Mouse (Mus musculus) skeletal muscle tissue, adult 2 months (tissue): ENCODE data around the gene Selenof.

ENCODE experiments used
- DNase-seq: peaks from one replicate; pipeline ENCODE4 v3.0.0-alpha.2; 2012; ENCODE audit warnings: low read depth, low spot score

The Selenof gene

GRCm38 (mm10) chr3:144570047-144570815 is at the start of gene Selenof, which contains the start of gene Hs2st1:
TSS of gene Selenof (plus strand) at chr3:144570304.
TSS of gene Hs2st1 (minus strand) at chr3:144570181.
- DNase-seq: peak; percentile 99

GRCm38 (mm10) chr3:144527918-144528317 is 42.2 kb upstream of the Selenof start:
- no peak for DNase-seq

DNA sequence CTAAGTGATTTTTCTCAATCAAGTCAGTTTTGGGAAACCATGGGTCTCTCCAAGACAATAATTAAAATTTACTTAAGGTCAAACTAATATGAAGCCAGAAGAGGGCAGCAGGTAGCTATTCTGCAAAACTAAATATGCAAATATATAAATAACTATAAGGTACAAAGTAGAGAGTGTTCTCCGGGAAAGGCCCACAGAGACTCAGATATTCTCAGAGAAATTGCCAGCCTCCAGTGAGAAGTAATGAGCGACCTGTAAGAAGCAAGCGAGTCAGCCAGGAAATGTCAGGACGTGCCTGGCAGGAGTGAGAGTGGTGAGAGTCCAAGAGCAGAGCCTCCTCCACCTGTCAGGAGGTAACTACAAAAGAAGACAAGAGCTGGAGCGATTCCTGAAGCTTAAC is 39.1 kb upstream of the Selenof start:
- DNase-seq: no peak

DNA sequence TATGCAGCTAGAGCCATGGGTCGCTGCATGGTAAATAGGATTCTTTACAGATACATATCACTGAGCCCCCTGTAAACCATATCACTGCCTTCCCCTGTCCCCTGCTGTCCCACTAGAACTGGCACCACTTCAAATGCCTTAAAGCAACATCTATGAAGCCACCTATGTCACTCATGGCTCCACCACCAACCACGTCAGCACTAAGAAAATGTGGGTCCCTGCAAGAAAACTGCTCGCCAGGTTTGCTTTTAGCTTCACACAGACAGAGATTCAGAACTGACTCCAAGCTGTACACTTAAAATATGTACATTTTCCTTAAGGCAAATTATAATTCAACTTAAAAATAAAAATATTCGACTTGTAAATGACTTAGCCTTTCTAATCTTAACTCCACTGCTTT is 35.0 kb upstream of the Selenof start:
- DNase-seq: no peak

DNA sequence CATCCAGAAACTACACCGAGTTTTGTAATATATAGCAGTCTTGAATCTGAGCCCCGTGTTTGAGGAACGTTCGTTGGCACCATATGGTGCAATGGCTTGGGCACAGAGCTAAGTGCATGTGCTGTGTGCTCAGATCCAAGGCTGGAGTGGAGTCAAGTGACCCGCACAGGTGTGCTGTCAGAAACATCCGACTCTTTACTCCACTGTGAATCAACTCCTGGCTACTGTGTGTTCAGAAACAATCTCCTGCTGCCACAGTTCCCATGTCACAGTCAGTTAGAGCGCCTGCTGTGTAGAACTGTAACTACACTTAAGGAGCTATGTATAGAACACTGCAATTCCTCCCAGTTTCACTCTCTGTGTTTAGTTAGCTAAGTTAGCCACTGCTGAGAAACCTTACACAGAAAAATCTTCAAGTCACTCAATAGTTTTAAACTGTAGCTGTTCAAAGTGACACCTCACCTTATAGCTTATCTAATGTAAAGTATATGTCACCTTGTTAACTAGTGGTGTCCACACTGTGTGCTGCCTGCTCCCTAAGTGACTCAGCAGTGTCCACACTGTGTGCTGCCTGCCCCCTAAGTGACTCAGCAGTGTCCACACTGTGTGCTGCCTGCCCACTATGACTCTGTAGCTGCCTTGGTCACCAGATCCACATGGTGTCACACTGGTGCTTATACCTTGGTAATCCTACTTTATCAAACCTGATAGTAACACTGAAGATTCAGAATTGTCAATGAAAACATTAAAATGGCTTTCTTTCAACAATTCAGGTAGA is 32.8 kb upstream of the Selenof start:
- peak; percentile 29 for DNase-seq

DNA sequence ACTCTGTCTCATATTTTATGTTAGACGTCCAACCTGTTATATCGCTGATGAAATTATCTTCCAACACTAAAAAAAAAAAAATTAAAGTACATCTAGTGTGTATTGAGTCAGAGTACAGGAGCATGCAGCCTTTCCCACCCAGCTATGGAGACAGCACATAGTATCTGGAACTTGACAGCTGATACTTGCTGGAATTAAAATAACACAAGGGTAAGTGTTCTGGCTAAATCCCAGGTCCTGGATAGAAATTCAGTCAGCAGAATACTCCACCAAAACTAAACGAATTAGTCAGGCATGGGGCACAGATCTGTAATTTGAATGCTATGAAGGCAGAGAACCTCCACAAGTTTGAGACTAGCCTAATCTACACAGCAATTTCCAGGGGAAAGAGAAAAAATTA is 31.1 kb upstream of the Selenof start:
- DNase-seq: peak; percentile 40

GRCm38 (mm10) chr3:144540805-144541204 is 29.3 kb upstream of the Selenof start:
- no peak for DNase-seq

GRCm38 (mm10) chr3:144541906-144542438 is 28.1 kb upstream of the Selenof start:
- DNase-seq: no peak

DNA sequence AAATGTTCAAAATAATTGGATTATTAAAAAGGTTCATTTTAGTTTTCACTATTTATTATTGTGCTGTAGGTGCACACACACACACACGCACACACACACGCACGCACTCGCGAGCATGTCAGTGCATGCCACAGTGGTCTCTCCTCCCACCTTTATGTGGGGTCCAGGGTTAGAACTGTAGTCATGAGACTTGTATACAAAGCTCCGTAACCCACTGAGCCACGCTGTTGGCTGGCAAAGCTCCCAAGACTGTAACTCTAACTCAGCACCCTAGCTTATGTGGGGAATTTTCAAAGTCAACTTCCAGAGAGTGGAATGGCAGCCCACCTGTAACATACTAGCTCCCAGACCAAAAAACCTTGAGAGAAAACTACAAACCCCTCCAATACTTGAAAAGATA is 25.0 kb upstream of the Selenof start:
- DNase-seq: no peak

- DNase-seq: no peak
These were observed 24.3 kb upstream of the Selenof start for GRCm38 (mm10) chr3:144545832-144546231.

- no peak for DNase-seq
These were observed 23.6 kb upstream of the Selenof start for GRCm38 (mm10) chr3:144546490-144546889.

DNA sequence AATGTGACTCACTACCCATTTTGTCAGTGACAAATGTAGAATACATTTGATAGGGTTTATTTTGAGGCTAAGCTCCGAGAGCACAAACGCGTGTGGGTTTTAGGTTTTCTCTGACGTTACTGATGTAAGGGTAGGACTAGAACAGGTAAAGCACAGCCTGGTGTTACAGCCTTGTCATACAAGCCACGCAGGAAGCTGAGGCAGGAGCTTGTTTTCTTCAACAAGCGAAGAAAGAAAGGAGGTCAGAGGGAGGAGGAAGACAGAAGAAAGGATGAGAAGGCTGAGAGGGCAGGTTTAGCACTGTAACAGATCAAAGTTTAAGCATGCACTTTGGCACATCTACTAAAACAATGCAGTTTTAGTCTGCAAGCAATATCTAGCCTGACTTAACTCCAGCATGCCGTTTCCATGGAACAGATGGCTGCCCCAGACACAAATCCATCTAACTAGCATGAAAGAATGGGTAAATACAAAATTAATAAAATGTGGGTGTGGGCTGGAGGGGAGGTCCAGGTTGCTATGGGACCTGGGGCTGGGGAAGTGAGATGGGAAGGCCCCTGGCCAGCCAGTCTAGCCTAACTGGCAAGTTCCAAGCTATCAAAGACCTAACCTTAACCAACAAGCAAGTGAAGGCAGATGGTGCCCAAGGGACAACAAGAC is 21.8 kb upstream of the Selenof start:
- DNase-seq: no peak

DNA sequence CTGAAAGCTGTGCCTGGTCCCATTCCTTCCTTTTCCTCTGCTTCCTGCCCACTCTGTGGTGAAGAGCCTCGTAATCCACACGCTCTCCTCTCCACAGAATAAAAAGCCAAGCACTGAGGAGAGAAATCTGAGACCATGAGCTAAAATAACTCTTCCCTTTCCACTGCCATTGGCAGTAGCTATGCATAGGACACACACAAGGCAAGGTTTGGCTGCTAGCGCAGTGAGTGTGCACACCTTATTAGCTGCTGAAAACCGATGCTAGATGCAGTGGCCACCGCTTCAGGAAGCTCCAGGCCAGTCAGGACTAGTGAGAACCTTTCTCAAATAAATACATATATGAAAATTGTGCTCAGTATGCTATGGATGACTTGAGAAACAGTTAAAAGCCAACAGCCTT is 20.1 kb upstream of the Selenof start:
- peak; percentile 77 for DNase-seq

GRCm38 (mm10) chr3:144550659-144551058 is 19.4 kb upstream of the Selenof start:
- DNase-seq: no peak

GRCm38 (mm10) chr3:144551416-144551815 is 18.7 kb upstream of the Selenof start:
- no peak for DNase-seq

DNA sequence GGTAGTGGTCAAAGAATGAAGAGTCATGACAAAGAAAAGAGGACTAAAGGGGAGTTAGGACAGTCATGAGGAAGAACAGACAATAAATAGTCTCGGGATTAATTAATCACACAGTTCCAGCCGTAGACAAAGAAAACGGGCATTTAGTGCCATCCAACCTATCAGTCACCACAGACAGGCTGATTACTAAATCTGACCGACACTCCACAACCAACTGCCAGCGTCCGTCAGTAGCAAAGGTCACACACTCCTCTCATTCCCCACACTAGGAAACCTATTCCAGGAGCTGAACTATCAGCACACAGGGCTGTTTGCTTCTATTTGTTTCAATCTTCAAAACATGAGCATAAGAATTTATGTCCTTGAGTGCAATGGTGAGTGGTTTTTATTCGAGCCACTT is 16.2 kb upstream of the Selenof start:
- peak; percentile 64 for DNase-seq

DNA sequence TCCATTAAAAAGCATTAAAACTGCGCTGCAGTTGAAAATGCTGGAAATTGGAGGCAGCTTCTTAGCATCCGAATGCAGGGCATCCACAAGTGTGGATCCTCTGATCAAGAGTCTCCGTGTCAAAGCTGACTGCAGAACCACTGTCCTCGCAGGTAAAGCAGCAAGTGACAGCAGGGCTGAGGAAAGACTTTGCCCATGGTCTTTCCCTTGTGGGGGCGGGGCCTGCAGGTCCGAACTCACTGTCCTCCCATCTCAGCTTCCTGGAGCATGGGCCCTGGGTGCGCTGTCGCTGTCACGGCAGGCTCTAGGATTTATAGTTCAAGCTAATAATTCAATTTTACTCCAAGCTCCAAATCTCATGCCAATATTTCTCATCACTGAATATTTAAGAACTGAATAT is 15.6 kb upstream of the Selenof start:
- no peak for DNase-seq

- DNase-seq: no peak
These were observed 15.0 kb upstream of the Selenof start for GRCm38 (mm10) chr3:144555144-144555543.

DNA sequence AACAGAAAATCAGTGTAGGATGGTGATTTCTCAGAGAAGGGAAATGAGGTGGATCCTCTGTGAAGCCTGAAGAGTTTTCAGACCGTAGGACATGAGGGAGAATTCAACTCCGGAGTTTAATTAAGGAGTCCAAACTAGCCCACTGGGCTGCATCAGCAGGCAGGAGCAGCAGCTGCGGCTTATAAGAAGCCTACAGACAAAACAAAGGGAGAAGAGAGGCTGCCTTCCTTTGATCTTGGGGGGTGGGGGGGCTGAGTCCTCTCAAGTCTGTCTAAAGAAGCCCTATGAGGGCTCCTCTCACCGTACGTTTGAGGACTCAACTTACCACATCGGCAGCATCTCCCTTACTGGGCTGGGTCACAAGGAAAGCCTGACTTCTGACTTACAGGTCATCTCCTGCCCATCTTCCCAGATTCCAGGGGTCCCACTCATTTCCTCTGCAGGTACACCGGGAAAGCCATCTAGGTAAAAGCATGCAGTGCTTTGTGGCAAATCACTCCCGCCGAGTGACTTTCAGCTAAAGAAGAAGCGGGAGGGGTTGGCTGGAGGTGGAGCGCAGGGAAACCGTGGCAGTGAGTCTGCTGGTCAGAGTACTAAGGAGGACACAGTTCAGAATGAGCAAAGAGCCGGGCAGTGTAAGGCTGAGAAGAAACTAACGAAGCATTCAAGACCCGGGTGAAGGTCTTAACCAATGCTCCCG is 13.3 kb upstream of the Selenof start:
- no peak for DNase-seq

DNA sequence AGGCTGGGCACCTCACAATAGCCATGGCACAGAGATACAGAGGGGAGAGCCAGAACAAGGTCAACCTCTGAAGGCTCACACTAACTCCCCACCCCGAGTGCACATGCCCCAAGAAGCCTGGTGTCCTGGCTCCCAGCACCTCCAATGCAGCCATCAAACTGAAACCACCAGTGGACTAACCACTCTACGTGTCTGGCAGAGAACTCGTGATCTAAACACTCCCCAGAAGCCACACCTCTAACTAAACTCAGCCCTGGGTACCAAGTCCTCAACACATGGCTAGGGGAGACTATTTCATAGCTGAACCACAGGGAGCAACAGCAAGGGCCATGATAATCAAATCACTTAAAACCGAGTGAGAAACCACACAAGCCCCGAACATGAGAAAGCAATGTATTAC is 11.8 kb upstream of the Selenof start:
- DNase-seq: no peak

- no peak for DNase-seq
These were observed 8.4 kb upstream of the Selenof start for GRCm38 (mm10) chr3:144561511-144562250.
